Mouse (Mus musculus): ENCODE measurements around the gene Guca2b. TPM values are rescaled to one million over a fixed set of nuclear protein-coding genes. Genes with fewer than 3 reads are reported as not detected.

Gene Guca2b
- polyA plus RNA-seq, 1 experiment: 819 TPM

- DNase-seq: no peak
Observed at GRCm38 (mm10) chr4:119682596-119682995, 23.8 kb upstream of the Guca2b start.

GRCm38 (mm10) chr4:119672685-119673084 lies 13.9 kb upstream of the Guca2b start:
- H3K4me1 ChIP-seq (ENCODE audit: control insufficient read depth, insufficient read depth, low read length): no peaks in the 10 kb centered on the region
- peak; percentile 14 for DNase-seq
- no peak overlapping the region for H3K27ac ChIP-seq (ENCODE audit: insufficient read depth, low read depth, low read length)
- TF ChIP-seq CTCF (conservative IDR thresholded peaks at IDR 0.05; ENCODE audit: insufficient read depth, insufficient read length, low read depth, low read length) (peak; percentile 41; the same call in 1 of the 2 replicates), POLR2A (IDR thresholded peaks at IDR 0.05; ENCODE audit: low read depth, low read length) (no peak)
- no peaks in the 10 kb centered on the region for H3K36me3 ChIP-seq (ENCODE audit: control insufficient read depth, insufficient read depth, low read length)
- 46% methylated on average over 5 of the region's 5 CpGs for WGBS
- no peaks in the 10 kb centered on the region for H3K27me3 ChIP-seq (replicated peaks; ENCODE audit: control insufficient read depth, insufficient read depth, low read length)
- H3K4me3 ChIP-seq (ENCODE audit: insufficient read depth, low read depth, low read length): no peak overlapping the region

More at GRCm38 (mm10) chr4:119682596-119682995, 23.8 kb upstream of the Guca2b start:
- Histone ChIP-seq H3K4me3 (ENCODE audit: insufficient read depth, low read depth, low read length) (no peak overlapping the region), H3K27ac (ENCODE audit: insufficient read depth, low read depth, low read length) (no peak overlapping the region), H3K4me1 (ENCODE audit: control insufficient read depth, insufficient read depth, low read length) (no peaks in the 10 kb centered on the region), H3K27me3 (replicated peaks; ENCODE audit: control insufficient read depth, insufficient read depth, low read length) (no peaks in the 10 kb centered on the region), H3K36me3 (ENCODE audit: control insufficient read depth, insufficient read depth, low read length) (no peaks in the 10 kb centered on the region)
- no peak for TF ChIP-seq CTCF (conservative IDR thresholded peaks at IDR 0.05; ENCODE audit: insufficient read depth, insufficient read length, low read depth, low read length)
- no peak for TF ChIP-seq POLR2A (IDR thresholded peaks at IDR 0.05; ENCODE audit: low read depth, low read length)
- WGBS: 51% methylated on average over 5 of the region's 5 CpGs

DNA sequence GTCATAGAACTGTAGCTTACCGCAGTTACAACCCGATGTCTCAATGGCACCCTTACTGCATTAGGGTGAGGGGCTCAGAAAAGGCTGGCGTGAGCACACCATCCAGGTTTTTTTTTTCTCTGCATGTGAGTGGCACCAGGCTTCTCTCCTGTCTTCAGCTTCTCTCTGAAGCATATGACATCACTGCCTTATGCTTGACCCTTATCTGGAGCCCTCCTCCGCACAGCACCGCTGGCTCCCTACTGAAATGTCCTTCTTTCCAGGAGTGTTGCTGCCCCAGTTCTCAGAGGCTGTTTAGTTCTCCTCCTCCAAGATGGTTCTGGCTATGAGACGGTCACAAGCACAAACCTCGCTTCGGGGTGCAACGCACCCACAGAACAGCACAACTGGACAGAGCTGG lies 12.4 kb upstream of the Guca2b start:
- H3K27ac ChIP-seq (ENCODE audit: insufficient read depth, low read depth, low read length): no peak overlapping the region
- 0 out of 2 replicates have a peak, but pooled peaks cover under 1% of the 10 kb centered on the region for H3K4me1 ChIP-seq (ENCODE audit: control insufficient read depth, insufficient read depth, low read length)
- DNase-seq: no peak
- WGBS: 92% methylated on average over 9 of the region's 9 CpGs
- H3K36me3 ChIP-seq (ENCODE audit: control insufficient read depth, insufficient read depth, low read length): no peaks in the 10 kb centered on the region
- H3K27me3 ChIP-seq (replicated peaks; ENCODE audit: control insufficient read depth, insufficient read depth, low read length): no peaks in the 10 kb centered on the region
- TF ChIP-seq CTCF (conservative IDR thresholded peaks at IDR 0.05; ENCODE audit: insufficient read depth, insufficient read length, low read depth, low read length) (no peak), POLR2A (IDR thresholded peaks at IDR 0.05; ENCODE audit: low read depth, low read length) (no peak)
- H3K4me3 ChIP-seq (ENCODE audit: insufficient read depth, low read depth, low read length): no peak overlapping the region

GRCm38 (mm10) chr4:119670736-119671135 lies 12.0 kb upstream of the Guca2b start:
- H3K36me3 ChIP-seq (ENCODE audit: control insufficient read depth, insufficient read depth, low read length): no peaks in the 10 kb centered on the region
- H3K4me1 ChIP-seq (ENCODE audit: control insufficient read depth, insufficient read depth, low read length): peaks cover 5% of the 10 kb centered on the region; the same call in 1 of the 2 replicates
- no peak for TF ChIP-seq CTCF (conservative IDR thresholded peaks at IDR 0.05; ENCODE audit: insufficient read depth, insufficient read length, low read depth, low read length)
- no peak for TF ChIP-seq POLR2A (IDR thresholded peaks at IDR 0.05; ENCODE audit: low read depth, low read length)
- no peaks in the 10 kb centered on the region for H3K27me3 ChIP-seq (replicated peaks; ENCODE audit: control insufficient read depth, insufficient read depth, low read length)
- H3K27ac ChIP-seq (ENCODE audit: insufficient read depth, low read depth, low read length): no peak overlapping the region
- no peak for DNase-seq
- 92% methylated on average over 6 of the region's 6 CpGs for WGBS
- no peak overlapping the region for H3K4me3 ChIP-seq (ENCODE audit: insufficient read depth, low read depth, low read length)

- no peak overlapping the region for H3K4me3 ChIP-seq (ENCODE audit: insufficient read depth, low read depth, low read length)
- TF ChIP-seq CTCF (conservative IDR thresholded peaks at IDR 0.05; ENCODE audit: insufficient read depth, insufficient read length, low read depth, low read length): no peak
- H3K27ac ChIP-seq (ENCODE audit: insufficient read depth, low read depth, low read length): no peak overlapping the region
- H3K36me3 ChIP-seq (ENCODE audit: control insufficient read depth, insufficient read depth, low read length): no peaks in the 10 kb centered on the region
- 57% methylated on average over 7 of the region's 7 CpGs for WGBS
- no peaks in the 10 kb centered on the region for H3K27me3 ChIP-seq (replicated peaks; ENCODE audit: control insufficient read depth, insufficient read depth, low read length)
- no peak for DNase-seq
- peaks cover 9% of the 10 kb centered on the region; the same call in 1 of the 2 replicates for H3K4me1 ChIP-seq (ENCODE audit: control insufficient read depth, insufficient read depth, low read length)
Observed at GRCm38 (mm10) chr4:119670210-119670555, 11.4 kb upstream of the Guca2b start.

- Histone ChIP-seq H3K4me3 (ENCODE audit: insufficient read depth, low read depth, low read length) (no peak overlapping the region), H3K4me1 (ENCODE audit: control insufficient read depth, insufficient read depth, low read length) (peaks cover 9% of the 10 kb centered on the region; the same call in 1 of the 2 replicates), H3K27me3 (replicated peaks; ENCODE audit: control insufficient read depth, insufficient read depth, low read length) (no peaks in the 10 kb centered on the region), H3K27ac (ENCODE audit: insufficient read depth, low read depth, low read length) (no peak overlapping the region), H3K36me3 (ENCODE audit: control insufficient read depth, insufficient read depth, low read length) (no peaks in the 10 kb centered on the region)
- WGBS: 67% methylated on average over 10 of the region's 10 CpGs
- no peak for DNase-seq
- TF ChIP-seq CTCF (conservative IDR thresholded peaks at IDR 0.05; ENCODE audit: insufficient read depth, insufficient read length, low read depth, low read length) (no peak), POLR2A (IDR thresholded peaks at IDR 0.05; ENCODE audit: low read depth, low read length) (no peak)
Observed at GRCm38 (mm10) chr4:119669356-119670209, 10.8 kb upstream of the Guca2b start.

DNA sequence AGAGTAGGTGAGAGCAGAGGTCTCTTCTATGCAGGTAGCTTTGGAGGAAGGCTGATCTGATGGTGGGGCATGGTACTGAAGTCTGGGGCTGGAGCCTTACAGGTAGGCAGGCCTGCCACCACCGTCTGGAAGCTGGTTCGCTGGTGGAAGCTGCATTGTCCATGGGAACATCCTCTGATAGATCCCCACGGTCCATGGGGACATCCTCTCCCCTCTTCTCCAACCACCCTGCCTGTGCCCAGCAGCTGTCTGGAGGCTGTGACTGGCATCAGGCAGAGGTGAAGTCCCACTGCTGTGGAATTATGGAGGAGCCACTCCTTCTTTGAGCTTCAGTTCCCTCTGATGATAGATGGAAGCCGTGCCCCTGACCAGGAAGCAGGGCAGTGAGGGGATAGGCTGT lies 9.8 kb upstream of the Guca2b start:
- WGBS: 70% methylated on average over 4 of the region's 4 CpGs
- no peak overlapping the region for H3K27ac ChIP-seq (ENCODE audit: insufficient read depth, low read depth, low read length)

More for the DNA sequence above, 9.8 kb upstream of the Guca2b start:
- Histone ChIP-seq H3K4me1 (ENCODE audit: control insufficient read depth, insufficient read depth, low read length) (peaks cover 9% of the 10 kb centered on the region; the same call in 1 of the 2 replicates), H3K27me3 (replicated peaks; ENCODE audit: control insufficient read depth, insufficient read depth, low read length) (no peaks in the 10 kb centered on the region), H3K4me3 (ENCODE audit: insufficient read depth, low read depth, low read length) (no peak overlapping the region), H3K36me3 (ENCODE audit: control insufficient read depth, insufficient read depth, low read length) (no peaks in the 10 kb centered on the region)
- TF ChIP-seq POLR2A (IDR thresholded peaks at IDR 0.05; ENCODE audit: low read depth, low read length) (no peak), CTCF (conservative IDR thresholded peaks at IDR 0.05; ENCODE audit: insufficient read depth, insufficient read length, low read depth, low read length) (no peak)
- DNase-seq: no peak
